Mouse (Mus musculus) hindbrain, postnatal 0 days (tissue): ENCODE data around the gene Eef1e1. TPM values are rescaled to one million over a fixed set of nuclear protein-coding genes. Genes with fewer than 3 reads are reported as not detected.

Experiments used
- ATAC-seq: fragments of 200-750 bp; cut with Nextera tagmentation; 2 replicates; pipeline ENCODE4 v1.8.0; 2017; ENCODE audit warnings: mild to moderate bottlenecking, moderate TSS enrichment, moderate library complexity
- DNase-seq: peaks from one replicate; pipeline ENCODE4 v3.0.0-alpha.2; 2015; ENCODE audit warnings: low spot score
- H3K27ac ChIP-seq: fragments of 300-500 bp; sonication (generic); 2 replicates; pipeline ENCODE4 v1.5.1; 2014; ENCODE audit warnings: mild to moderate bottlenecking
- H3K27me3 ChIP-seq: fragments of 300-500 bp; sonication (generic); 2 replicates; pipeline ENCODE4 v1.6.1; 2014; ENCODE audit warnings: low read length, mixed read lengths; ENCODE audit not compliant: insufficient read depth
- H3K36me3 ChIP-seq: fragments of 300-500 bp; sonication (generic); 2 replicates; pipeline ENCODE4 v1.6.1; 2014; ENCODE audit warnings: low read length, mixed read lengths; ENCODE audit not compliant: insufficient read depth
- H3K4me1 ChIP-seq: fragments of 300-500 bp; sonication (generic); 2 replicates; pipeline ENCODE4 v1.6.1; 2014; ENCODE audit warnings: antibody characterized with exemption, low read length, mixed read lengths; ENCODE audit not compliant: insufficient read depth
- H3K4me2 ChIP-seq: fragments of 300-500 bp; sonication (generic); 2 replicates; pipeline ENCODE4 v1.6.1; 2014; ENCODE audit warnings: low read depth, mild to moderate bottlenecking, low read length, moderate library complexity, mixed read lengths
- H3K4me3 ChIP-seq: fragments of 300-500 bp; sonication (generic); 2 replicates; pipeline ENCODE4 v1.5.1; 2014; ENCODE audit warnings: low read length
- H3K9ac ChIP-seq: fragments of 300-500 bp; sonication (generic); replicated peaks from 2 replicates; pipeline ENCODE4 v1.6.1; 2014; ENCODE audit warnings: mild to moderate bottlenecking, low read length, moderate library complexity, mixed read lengths
- H3K9me3 ChIP-seq: fragments of 300-500 bp; sonication (generic); 2 replicates; pipeline ENCODE4 v1.6.1; 2016; ENCODE audit warnings: low read length, mixed read lengths
- CTCF ChIP-seq: IDR thresholded peaks from 2 replicates; pipeline ENCODE4 v1.5.1; 2016; ENCODE audit warnings: antibody characterized with exemption, control low read depth, low read depth
- WGBS: fragments of 180-500 bp; shearing (Covaris S2); extraction: QIAGEN DNeasy Blood & Tissue Kit; methylation state at CpG from one replicate; pipeline ENCODE4 v1.1.7; 2014; 5-methylcytosine and 5-hydroxymethylcytosine counted together
- polyA plus RNA-seq: library from polyadenylated mRNA; unstranded; fragments of >200 nt; fragmentation: Nextera tagmentation; extraction: Ambion mirVana; gene quantifications from 2 replicates; pipeline ENCODE4 v1.2.1, GENCODE M21; 2015
- total RNA-seq: library from RNA; depleted of rRNA; stranded (reverse); fragments of >200 nt; gene quantifications from 2 replicates; pipeline ENCODE4 v1.2.3, GENCODE M21; 2014

Eef1e1 gene
- total and polyA plus RNA-seq, 2 experiments from 2014 or later: 36.6 to 107 TPM

- H3K27ac ChIP-seq: no peak overlapping the region
- WGBS: 61% methylated on average over 5 of the region's 5 CpGs
- no peak overlapping the region for H3K4me2 ChIP-seq
- no peak overlapping the region for H3K4me3 ChIP-seq
- H3K36me3 ChIP-seq: peaks cover 22% of the 10 kb centered on the region
- H3K9me3 ChIP-seq: no peaks in the 10 kb centered on the region
- H3K4me1 ChIP-seq: no peaks in the 10 kb centered on the region
- no peak overlapping the region for H3K9ac ChIP-seq
- TF ChIP-seq CTCF: no peak
- ATAC-seq (no peak), DNase-seq (no peak)
- H3K27me3 ChIP-seq: no peaks in the 10 kb centered on the region
Observed at GRCm38 (mm10) chr13:38640961-38641360, 17.9 kb downstream of the Eef1e1 start.

GRCm38 (mm10) chr13:38638694-38639093, 20.2 kb downstream of the Eef1e1 start:
- WGBS: 83% methylated on average over 11 of the region's 11 CpGs
- Histone ChIP-seq H3K27ac (no peak overlapping the region), H3K9ac (no peak overlapping the region), H3K36me3 (peaks cover 3% of the 10 kb centered on the region), H3K4me2 (no peak overlapping the region), H3K27me3 (no peaks in the 10 kb centered on the region), H3K4me1 (peaks cover 5% of the 10 kb centered on the region; the same call in 1 of the 2 replicates), H3K9me3 (no peaks in the 10 kb centered on the region), H3K4me3 (no peak overlapping the region)
- DNase-seq (no peak), ATAC-seq (no peak)
- TF ChIP-seq CTCF: no peak

GRCm38 (mm10) chr13:38634800-38635269, 24.0 kb downstream of the Eef1e1 start, which contains the start of gene Bloc1s5:
Gene Bloc1s5, minus strand, starts transcription at chr13:38635109.
- Histone ChIP-seq H3K4me2 (peak within 1 kb of the TSS; percentile 91), H3K9me3 (no peaks in the 10 kb centered on the region), H3K27ac (peak within 1 kb of the TSS; percentile 86), H3K4me1 (peaks cover 5% of the 10 kb centered on the region; the same call in 1 of the 2 replicates), H3K27me3 (no peaks in the 10 kb centered on the region), H3K36me3 (no peaks in the 10 kb centered on the region), H3K4me3 (peak within 1 kb of the TSS; percentile 92), H3K9ac (peak within 1 kb of the TSS; percentile 88)
- no peak for TF ChIP-seq CTCF
- DNase-seq: peak; percentile 99
- under 1% methylated on average over 40 of the region's 44 CpGs for WGBS
- ATAC-seq: peak; percentile 98

GRCm38 (mm10) chr13:38634256-38634799, 24.5 kb downstream of the Eef1e1 start:
- H3K9me3 ChIP-seq: no peaks in the 10 kb centered on the region
- no peaks in the 10 kb centered on the region for H3K27me3 ChIP-seq
- peak overlapping the region; percentile 86 for H3K27ac ChIP-seq
- H3K36me3 ChIP-seq: no peaks in the 10 kb centered on the region
- ATAC-seq (peak; percentile 80), DNase-seq (peak; percentile 17)
- H3K4me2 ChIP-seq: peak overlapping the region; percentile 91
- H3K4me3 ChIP-seq: peak overlapping the region; percentile 92
- H3K9ac ChIP-seq: peak overlapping the region; percentile 88
- H3K4me1 ChIP-seq: peaks cover 5% of the 10 kb centered on the region; the same call in 1 of the 2 replicates
- TF ChIP-seq CTCF: no peak
- under 1% methylated on average over 19 of the region's 19 CpGs for WGBS

- Histone ChIP-seq H3K27ac (no peak overlapping the region), H3K9me3 (no peaks in the 10 kb centered on the region), H3K4me3 (no peak overlapping the region), H3K36me3 (no peaks in the 10 kb centered on the region), H3K9ac (no peak overlapping the region), H3K27me3 (no peaks in the 10 kb centered on the region), H3K4me2 (peak overlapping the region; percentile 91), H3K4me1 (peaks cover 5% of the 10 kb centered on the region; the same call in 1 of the 2 replicates)
- TF ChIP-seq CTCF: no peak
- DNase-seq: no peak
- WGBS: 98% methylated on average over 6 of the region's 6 CpGs
- ATAC-seq: no peak
Observed at GRCm38 (mm10) chr13:38633287-38634000, 25.4 kb downstream of the Eef1e1 start.

GRCm38 (mm10) chr13:38632556-38632955, 26.3 kb downstream of the Eef1e1 start:
- Histone ChIP-seq H3K27ac (no peak overlapping the region), H3K4me3 (no peak overlapping the region), H3K4me2 (no peak overlapping the region), H3K27me3 (no peaks in the 10 kb centered on the region), H3K9me3 (no peaks in the 10 kb centered on the region), H3K36me3 (no peaks in the 10 kb centered on the region), H3K9ac (no peak overlapping the region), H3K4me1 (peaks cover 5% of the 10 kb centered on the region; the same call in 1 of the 2 replicates)
- TF ChIP-seq CTCF: no peak
- DNase-seq: no peak
- 92% methylated on average over 6 of the region's 6 CpGs for WGBS
- ATAC-seq: no peak

- no peak for TF ChIP-seq CTCF
- Histone ChIP-seq H3K27me3 (no peaks in the 10 kb centered on the region), H3K36me3 (no peaks in the 10 kb centered on the region; the same call in 1 of the 2 replicates)
Observed at GRCm38 (mm10) chr13:38626229-38626525, 32.7 kb downstream of the Eef1e1 start.

More at GRCm38 (mm10) chr13:38626229-38626525, 32.7 kb downstream of the Eef1e1 start:
- ATAC-seq (0 out of 2 replicates have a peak, but pooled peaks have one; percentile 45), DNase-seq (no peak)
- Histone ChIP-seq H3K27ac (0 out of 2 replicates have a peak overlapping the region, but pooled peaks have one; percentile 32), H3K4me3 (no peak overlapping the region), H3K9me3 (no peaks in the 10 kb centered on the region), H3K9ac (no peak overlapping the region), H3K4me2 (no peak overlapping the region), H3K4me1 (no peaks in the 10 kb centered on the region)
- 15% methylated on average over 6 of the region's 6 CpGs for WGBS
